Mouse (Mus musculus) cerebellum, adult 11-12 months (tissue): ENCODE measurements at regions not wholly inside any gene's neighbourhood (a gene's known extent, or its start where the extent isn't known, plus 50 kb on each side); places are given as distances from the start of the nearest gene placed in this dataset.

Experiments used
- DNase-seq: peaks from one replicate; pipeline ENCODE4 v3.0.0; 2022

- no peak for DNase-seq
Observed at GRCm38 (mm10) chr1:136723839-136724443, 99.2 kb downstream of the Zfp281 start.

GRCm38 (mm10) chr1:136725242-136725641, 100.5 kb downstream of the Zfp281 start:
- DNase-seq: no peak

GRCm38 (mm10) chr1:136726145-136726935, 101.6 kb downstream of the Zfp281 start:
- DNase-seq: no peak

GRCm38 (mm10) chr1:136727868-136728631, 103.3 kb downstream of the Zfp281 start:
- DNase-seq: no peak

- no peak for DNase-seq
Observed at GRCm38 (mm10) chr1:136728632-136728944, 103.9 kb downstream of the Zfp281 start.

- DNase-seq: no peak
Observed at GRCm38 (mm10) chr1:136730638-136731037, 105.9 kb downstream of the Zfp281 start.

GRCm38 (mm10) chr1:136738030-136738429, 113.3 kb downstream of the Zfp281 start:
- DNase-seq: no peak

- DNase-seq: no peak
Observed at GRCm38 (mm10) chr1:136739486-136739885, 114.8 kb downstream of the Zfp281 start.

GRCm38 (mm10) chr1:136741061-136741460, 116.4 kb downstream of the Zfp281 start:
- no peak for DNase-seq

GRCm38 (mm10) chr1:136749188-136749587, 124.5 kb downstream of the Zfp281 start:
- DNase-seq: no peak

GRCm38 (mm10) chr1:136751464-136752191, 126.9 kb downstream of the Zfp281 start:
- no peak for DNase-seq

- no peak for DNase-seq
Observed at GRCm38 (mm10) chr1:136754286-136754685, 129.6 kb downstream of the Zfp281 start.

GRCm38 (mm10) chr1:136758730-136759129, 134.0 kb downstream of the Zfp281 start:
- no peak for DNase-seq

GRCm38 (mm10) chr1:136759164-136759563, 134.5 kb downstream of the Zfp281 start:
- no peak for DNase-seq

GRCm38 (mm10) chr1:136761467-136761866, 136.8 kb downstream of the Zfp281 start:
- peak; percentile 58 for DNase-seq

- DNase-seq: no peak
Observed at GRCm38 (mm10) chr1:136768969-136769401, 144.3 kb downstream of the Zfp281 start.

GRCm38 (mm10) chr1:136773743-136774142, 149.0 kb downstream of the Zfp281 start:
- DNase-seq: no peak

- DNase-seq: no peak
Observed at GRCm38 (mm10) chr1:136776211-136776610, 151.5 kb downstream of the Zfp281 start.

GRCm38 (mm10) chr1:136777263-136777980, 152.7 kb downstream of the Zfp281 start:
- no peak for DNase-seq

GRCm38 (mm10) chr1:136779384-136779783, 154.7 kb downstream of the Zfp281 start:
- no peak for DNase-seq

- DNase-seq: no peak
Observed at GRCm38 (mm10) chr1:136781561-136782025, 156.9 kb downstream of the Zfp281 start.

- DNase-seq: no peak
Observed at GRCm38 (mm10) chr1:136782261-136782660, 157.6 kb downstream of the Zfp281 start.
